Mouse (Mus musculus): Measurements from ENCODE around the gene Srrm3. TPM values are rescaled to one million over a fixed set of nuclear protein-coding genes. Genes with fewer than 3 reads are reported as not detected.

Gene Srrm3
- polyA plus RNA-seq, 1 experiment: not detected

- H3K27ac ChIP-seq (ENCODE audit: insufficient read depth, low read depth, low read length): peak overlapping the region; percentile 85
- peaks cover 32% of the 10 kb centered on the region for H3K4me1 ChIP-seq (ENCODE audit: control insufficient read depth, insufficient read depth, low read length)
- TF ChIP-seq CTCF (IDR thresholded peaks at IDR 0.05; ENCODE audit: insufficient read depth, low read depth, low read length) (no peak), POLR2A (IDR thresholded peaks at IDR 0.05; ENCODE audit: insufficient read depth, low read depth, low read length) (no peak)
- 2% methylated on average over 47 of the region's 47 CpGs for WGBS
- H3K4me3 ChIP-seq (ENCODE audit: insufficient read depth, low read depth, low read length): peak overlapping the region; percentile 44
These were observed 28.2 kb downstream of the Srrm3 start for GRCm38 (mm10) chr5:135834769-135835491.

- TF ChIP-seq POLR2A (IDR thresholded peaks at IDR 0.05; ENCODE audit: insufficient read depth, low read depth, low read length) (no peak), CTCF (IDR thresholded peaks at IDR 0.05; ENCODE audit: insufficient read depth, low read depth, low read length) (no peak)
- Histone ChIP-seq H3K4me1 (ENCODE audit: control insufficient read depth, insufficient read depth, low read length) (peaks cover 34% of the 10 kb centered on the region), H3K27ac (ENCODE audit: insufficient read depth, low read depth, low read length) (no peak overlapping the region), H3K4me3 (ENCODE audit: insufficient read depth, low read depth, low read length) (peak overlapping the region; percentile 44)
- WGBS: 15% methylated on average over 12 of the region's 12 CpGs
These were observed 28.8 kb downstream of the Srrm3 start for GRCm38 (mm10) chr5:135835492-135835858.

- no peak overlapping the region for H3K4me3 ChIP-seq (ENCODE audit: insufficient read depth, low read depth, low read length)
- WGBS: 47% methylated on average over 12 of the region's 12 CpGs
- H3K27ac ChIP-seq (ENCODE audit: insufficient read depth, low read depth, low read length): no peak overlapping the region
- TF ChIP-seq CTCF (IDR thresholded peaks at IDR 0.05; ENCODE audit: insufficient read depth, low read depth, low read length): no peak
- no peak for TF ChIP-seq POLR2A (IDR thresholded peaks at IDR 0.05; ENCODE audit: insufficient read depth, low read depth, low read length)
- H3K4me1 ChIP-seq (ENCODE audit: control insufficient read depth, insufficient read depth, low read length): peaks cover 32% of the 10 kb centered on the region
These were observed 29.3 kb downstream of the Srrm3 start for GRCm38 (mm10) chr5:135835981-135836380.

- WGBS: 73% methylated on average over 6 of the region's 6 CpGs
- TF ChIP-seq CTCF (IDR thresholded peaks at IDR 0.05; ENCODE audit: insufficient read depth, low read depth, low read length) (no peak), POLR2A (IDR thresholded peaks at IDR 0.05; ENCODE audit: insufficient read depth, low read depth, low read length) (no peak)
- Histone ChIP-seq H3K4me1 (ENCODE audit: control insufficient read depth, insufficient read depth, low read length) (peaks cover 17% of the 10 kb centered on the region), H3K4me3 (ENCODE audit: insufficient read depth, low read depth, low read length) (no peak overlapping the region), H3K27ac (ENCODE audit: insufficient read depth, low read depth, low read length) (0 out of 2 replicates have a peak overlapping the region, but pooled peaks have one; percentile 4)
These were observed 35.0 kb downstream of the Srrm3 start for GRCm38 (mm10) chr5:135841651-135842050.

- Histone ChIP-seq H3K27ac (ENCODE audit: insufficient read depth, low read depth, low read length) (no peak overlapping the region), H3K4me3 (ENCODE audit: insufficient read depth, low read depth, low read length) (no peak overlapping the region), H3K4me1 (ENCODE audit: control insufficient read depth, insufficient read depth, low read length) (peaks cover 25% of the 10 kb centered on the region)
- WGBS: 54% methylated on average over 5 of the region's 5 CpGs
- TF ChIP-seq CTCF (IDR thresholded peaks at IDR 0.05; ENCODE audit: insufficient read depth, low read depth, low read length) (no peak), POLR2A (IDR thresholded peaks at IDR 0.05; ENCODE audit: insufficient read depth, low read depth, low read length) (no peak)
These were observed 36.7 kb downstream of the Srrm3 start for GRCm38 (mm10) chr5:135843418-135843817.

GRCm38 (mm10) chr5:135845676-135846320, 39.1 kb downstream of the Srrm3 start:
- H3K27ac ChIP-seq (ENCODE audit: insufficient read depth, low read depth, low read length): peak overlapping the region; percentile 92
- 27% methylated on average over 13 of the region's 13 CpGs for WGBS
- no peak for TF ChIP-seq POLR2A (IDR thresholded peaks at IDR 0.05; ENCODE audit: insufficient read depth, low read depth, low read length)
- H3K4me1 ChIP-seq (ENCODE audit: control insufficient read depth, insufficient read depth, low read length): peaks cover 35% of the 10 kb centered on the region
- H3K4me3 ChIP-seq (ENCODE audit: insufficient read depth, low read depth, low read length): no peak overlapping the region

- TF ChIP-seq CTCF (IDR thresholded peaks at IDR 0.05; ENCODE audit: insufficient read depth, low read depth, low read length) (no peak), POLR2A (IDR thresholded peaks at IDR 0.05; ENCODE audit: insufficient read depth, low read depth, low read length) (no peak)
- Histone ChIP-seq H3K4me3 (ENCODE audit: insufficient read depth, low read depth, low read length) (no peak overlapping the region), H3K4me1 (ENCODE audit: control insufficient read depth, insufficient read depth, low read length) (peaks cover 47% of the 10 kb centered on the region), H3K27ac (ENCODE audit: insufficient read depth, low read depth, low read length) (peak overlapping the region; percentile 58)
- 63% methylated on average over 4 of the region's 4 CpGs for WGBS
These were observed 40.8 kb downstream of the Srrm3 start for GRCm38 (mm10) chr5:135847460-135847859.

- 45% methylated on average over 3 of the region's 3 CpGs for WGBS
- H3K27ac ChIP-seq (ENCODE audit: insufficient read depth, low read depth, low read length): peak overlapping the region; percentile 58
- H3K4me1 ChIP-seq (ENCODE audit: control insufficient read depth, insufficient read depth, low read length): peaks cover 50% of the 10 kb centered on the region
- no peak for TF ChIP-seq POLR2A (IDR thresholded peaks at IDR 0.05; ENCODE audit: insufficient read depth, low read depth, low read length)
- TF ChIP-seq CTCF (IDR thresholded peaks at IDR 0.05; ENCODE audit: insufficient read depth, low read depth, low read length): no peak
- no peak overlapping the region for H3K4me3 ChIP-seq (ENCODE audit: insufficient read depth, low read depth, low read length)
These were observed 41.2 kb downstream of the Srrm3 start for GRCm38 (mm10) chr5:135847881-135848280.

GRCm38 (mm10) chr5:135851024-135851423, 44.3 kb downstream of the Srrm3 start:
- peak overlapping the region; percentile 79 for H3K27ac ChIP-seq (ENCODE audit: insufficient read depth, low read depth, low read length)
- TF ChIP-seq POLR2A (IDR thresholded peaks at IDR 0.05; ENCODE audit: insufficient read depth, low read depth, low read length) (no peak), CTCF (IDR thresholded peaks at IDR 0.05; ENCODE audit: insufficient read depth, low read depth, low read length) (0 out of 2 replicates have a peak, but pooled peaks have one; percentile 7)
- no peak overlapping the region for H3K4me3 ChIP-seq (ENCODE audit: insufficient read depth, low read depth, low read length)
- 6% methylated on average over 15 of the region's 15 CpGs for WGBS
- H3K4me1 ChIP-seq (ENCODE audit: control insufficient read depth, insufficient read depth, low read length): peaks cover 59% of the 10 kb centered on the region
